Mouse (Mus musculus): ENCODE data around the gene Slc23a2. TPM values are rescaled to one million over a fixed set of nuclear protein-coding genes. Genes with fewer than 3 reads are reported as not detected.

Gene Slc23a2
- polyA plus RNA-seq, 1 experiment from 2014 or later, result 7.9 TPM

GRCm38 (mm10) chr2:132092722-132093121 lies 52.2 kb downstream of the Slc23a2 start:
- Histone ChIP-seq H3K36me3 (ENCODE audit: control insufficient read depth, insufficient read depth, low read length) (no peaks in the 10 kb centered on the region), H3K4me2 (no peak overlapping the region), H3K4me3 (ENCODE audit: low read depth, low read length) (no peak overlapping the region), H3K27me3 (replicated peaks; ENCODE audit: control insufficient read depth, insufficient read depth, low read length) (no peaks in the 10 kb centered on the region), H3K27ac (ENCODE audit: low read depth, low read length) (no peak overlapping the region), H3K4me1 (replicated peaks; ENCODE audit: control insufficient read depth, insufficient read depth, low read length) (no peaks in the 10 kb centered on the region; the same call in 1 of the 2 replicates), H3K9ac (ENCODE audit: low read depth, low read length) (no peak overlapping the region), H3K9me3 (ENCODE audit: control insufficient read depth, low read length) (no peaks in the 10 kb centered on the region)
- 75% methylated on average over 3 of the region's 3 CpGs for WGBS
- no peak for DNase-seq (ENCODE audit: low spot score)
- ATAC-seq (replicated peaks; ENCODE audit: low FRiP score), result no peak

DNA sequence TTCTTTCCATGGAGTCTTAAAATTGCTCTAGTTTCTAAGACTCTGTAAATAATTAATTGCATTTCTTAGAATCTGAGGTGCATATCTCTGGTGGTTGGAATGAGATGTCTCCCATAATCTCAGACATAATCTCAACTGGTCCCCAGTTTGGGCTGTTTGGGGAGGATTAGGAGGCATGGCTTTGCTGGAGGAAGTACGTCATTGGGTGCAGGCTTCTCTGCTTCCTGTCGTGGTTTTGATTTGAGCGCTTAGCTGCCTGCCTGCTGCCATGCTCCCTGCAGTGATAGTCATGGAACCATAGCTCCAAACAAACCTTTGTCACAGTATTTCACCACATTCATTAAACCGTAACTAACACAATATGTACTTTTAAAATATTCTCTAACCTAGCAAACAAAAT lies 53.2 kb downstream of the Slc23a2 start:
- Histone ChIP-seq H3K4me1 (replicated peaks; ENCODE audit: control insufficient read depth, insufficient read depth, low read length) (no peaks in the 10 kb centered on the region; the same call in 1 of the 2 replicates), H3K4me2 (no peak overlapping the region), H3K9me3 (ENCODE audit: control insufficient read depth, low read length) (no peaks in the 10 kb centered on the region), H3K27me3 (replicated peaks; ENCODE audit: control insufficient read depth, insufficient read depth, low read length) (no peaks in the 10 kb centered on the region), H3K9ac (ENCODE audit: low read depth, low read length) (no peak overlapping the region), H3K4me3 (ENCODE audit: low read depth, low read length) (no peak overlapping the region), H3K27ac (ENCODE audit: low read depth, low read length) (no peak overlapping the region), H3K36me3 (ENCODE audit: control insufficient read depth, insufficient read depth, low read length) (no peaks in the 10 kb centered on the region)
- DNase-seq (ENCODE audit: low spot score), result no peak
- no peak for ATAC-seq (replicated peaks; ENCODE audit: low FRiP score)
- 57% methylated on average over 4 of the region's 4 CpGs for WGBS

GRCm38 (mm10) chr2:132084813-132085212 lies 60.1 kb downstream of the Slc23a2 start:
- no peak for DNase-seq (ENCODE audit: low spot score)
- Histone ChIP-seq H3K36me3 (ENCODE audit: control insufficient read depth, insufficient read depth, low read length) (no peaks in the 10 kb centered on the region; the same call in 1 of the 2 replicates), H3K4me1 (replicated peaks; ENCODE audit: control insufficient read depth, insufficient read depth, low read length) (no peaks in the 10 kb centered on the region), H3K9me3 (ENCODE audit: control insufficient read depth, low read length) (no peaks in the 10 kb centered on the region), H3K4me2 (no peak overlapping the region), H3K9ac (ENCODE audit: low read depth, low read length) (no peak overlapping the region), H3K27ac (ENCODE audit: low read depth, low read length) (no peak overlapping the region), H3K4me3 (ENCODE audit: low read depth, low read length) (no peak overlapping the region), H3K27me3 (replicated peaks; ENCODE audit: control insufficient read depth, insufficient read depth, low read length) (no peaks in the 10 kb centered on the region)
- ATAC-seq (replicated peaks; ENCODE audit: low FRiP score), result no peak

- H3K9ac ChIP-seq (ENCODE audit: low read depth, low read length), result no peak overlapping the region
- no peaks in the 10 kb centered on the region for H3K27me3 ChIP-seq (replicated peaks; ENCODE audit: control insufficient read depth, insufficient read depth, low read length)
- no peaks in the 10 kb centered on the region for H3K4me1 ChIP-seq (replicated peaks; ENCODE audit: control insufficient read depth, insufficient read depth, low read length)
- no peaks in the 10 kb centered on the region; the same call in 1 of the 2 replicates for H3K36me3 ChIP-seq (ENCODE audit: control insufficient read depth, insufficient read depth, low read length)
- H3K4me3 ChIP-seq (ENCODE audit: low read depth, low read length), result no peak overlapping the region
- no peak for ATAC-seq (replicated peaks; ENCODE audit: low FRiP score)
- no peaks in the 10 kb centered on the region for H3K9me3 ChIP-seq (ENCODE audit: control insufficient read depth, low read length)
- WGBS, result 87% methylated on average over 5 of the region's 5 CpGs
- DNase-seq (ENCODE audit: low spot score), result no peak
- H3K27ac ChIP-seq (ENCODE audit: low read depth, low read length), result no peak overlapping the region
- no peak overlapping the region for H3K4me2 ChIP-seq
Measured at GRCm38 (mm10) chr2:132084396-132084795, 60.5 kb downstream of the Slc23a2 start.

- Histone ChIP-seq H3K4me1 (replicated peaks; ENCODE audit: control insufficient read depth, insufficient read depth, low read length) (no peaks in the 10 kb centered on the region), H3K4me2 (no peak overlapping the region), H3K4me3 (ENCODE audit: low read depth, low read length) (no peak overlapping the region), H3K27ac (ENCODE audit: low read depth, low read length) (no peak overlapping the region), H3K36me3 (ENCODE audit: control insufficient read depth, insufficient read depth, low read length) (no peaks in the 10 kb centered on the region; the same call in 1 of the 2 replicates), H3K9me3 (ENCODE audit: control insufficient read depth, low read length) (no peaks in the 10 kb centered on the region), H3K27me3 (replicated peaks; ENCODE audit: control insufficient read depth, insufficient read depth, low read length) (no peaks in the 10 kb centered on the region), H3K9ac (ENCODE audit: low read depth, low read length) (no peak overlapping the region)
- DNase-seq (ENCODE audit: low spot score) (no peak), ATAC-seq (replicated peaks; ENCODE audit: low FRiP score) (no peak)
- WGBS, result 76% methylated on average over 5 of the region's 5 CpGs
Measured at GRCm38 (mm10) chr2:132079139-132079538, 65.8 kb downstream of the Slc23a2 start.

DNA sequence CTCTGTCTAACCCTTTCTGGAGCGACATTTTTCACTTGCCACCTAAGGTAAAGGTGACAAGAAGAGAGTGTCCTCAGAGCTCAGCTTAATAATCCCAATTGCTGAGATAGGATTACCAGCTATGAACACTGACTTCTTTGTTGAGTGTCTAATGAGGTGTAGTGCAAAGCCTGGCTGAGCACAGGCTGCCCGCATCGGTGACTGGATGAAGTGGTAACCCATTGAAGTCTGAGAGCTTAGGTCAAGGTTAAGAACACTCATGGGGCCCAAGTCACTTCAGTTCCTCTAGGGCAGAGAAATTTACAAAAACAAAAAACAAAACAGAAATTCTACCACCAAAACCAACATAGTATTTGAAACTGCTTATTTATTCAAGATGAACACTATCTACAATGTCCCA lies 71.9 kb downstream of the Slc23a2 start:
- ATAC-seq (replicated peaks; ENCODE audit: low FRiP score) (no peak), DNase-seq (ENCODE audit: low spot score) (no peak)
- H3K9ac ChIP-seq (ENCODE audit: low read depth, low read length), result no peak overlapping the region
- H3K4me2 ChIP-seq, result no peak overlapping the region
- WGBS, result 88% methylated on average over 3 of the region's 3 CpGs
- no peaks in the 10 kb centered on the region for H3K4me1 ChIP-seq (replicated peaks; ENCODE audit: control insufficient read depth, insufficient read depth, low read length)
- no peak overlapping the region for H3K27ac ChIP-seq (ENCODE audit: low read depth, low read length)
- no peaks in the 10 kb centered on the region for H3K9me3 ChIP-seq (ENCODE audit: control insufficient read depth, low read length)
- H3K4me3 ChIP-seq (ENCODE audit: low read depth, low read length), result no peak overlapping the region
- H3K27me3 ChIP-seq (replicated peaks; ENCODE audit: control insufficient read depth, insufficient read depth, low read length), result no peaks in the 10 kb centered on the region
- H3K36me3 ChIP-seq (ENCODE audit: control insufficient read depth, insufficient read depth, low read length), result peaks cover 2% of the 10 kb centered on the region; the same call in 1 of the 2 replicates

DNA sequence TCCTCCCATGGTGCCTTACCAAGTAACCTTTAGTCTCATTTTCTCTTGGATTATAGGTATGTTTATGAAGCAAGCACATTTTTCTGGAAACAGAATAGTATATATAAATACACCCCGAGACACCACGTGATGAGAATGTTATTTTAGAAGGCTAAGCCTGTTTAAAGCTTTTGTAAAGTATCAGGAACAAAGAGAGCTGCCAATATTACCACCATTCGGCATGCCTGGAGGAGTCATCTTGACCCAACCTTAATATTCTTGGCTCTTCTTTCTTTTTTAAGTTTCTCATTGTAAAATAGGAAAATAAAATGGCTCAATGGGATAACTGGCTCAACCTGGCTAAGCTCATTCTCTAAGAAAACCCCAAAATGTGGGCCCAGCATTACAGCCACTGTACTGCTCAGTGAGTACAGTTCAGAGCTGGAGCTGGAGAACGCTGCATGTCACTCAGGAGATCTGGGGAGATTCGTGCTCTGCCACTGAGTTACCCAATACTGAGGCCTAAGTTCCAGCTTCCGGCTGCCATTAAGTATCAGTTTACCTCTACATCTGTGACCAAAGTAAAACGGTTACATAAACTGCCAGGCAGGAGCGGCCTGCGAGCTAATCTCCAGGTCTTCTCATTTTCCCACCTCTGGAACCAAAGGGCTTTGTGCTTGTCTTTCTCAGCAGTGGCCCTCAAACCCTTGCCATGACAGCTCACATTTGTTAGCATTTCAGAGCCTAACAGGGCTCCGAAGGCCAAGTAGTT lies 74.7 kb downstream of the Slc23a2 start:
- no peak overlapping the region for H3K9ac ChIP-seq (ENCODE audit: low read depth, low read length)
- WGBS, result 87% methylated on average over 10 of the region's 10 CpGs
- no peak overlapping the region for H3K4me2 ChIP-seq
- no peaks in the 10 kb centered on the region for H3K27me3 ChIP-seq (replicated peaks; ENCODE audit: control insufficient read depth, insufficient read depth, low read length)
- peaks cover 2% of the 10 kb centered on the region; the same call in 1 of the 2 replicates for H3K36me3 ChIP-seq (ENCODE audit: control insufficient read depth, insufficient read depth, low read length)
- H3K4me1 ChIP-seq (replicated peaks; ENCODE audit: control insufficient read depth, insufficient read depth, low read length), result no peaks in the 10 kb centered on the region
- no peak overlapping the region for H3K4me3 ChIP-seq (ENCODE audit: low read depth, low read length)
- DNase-seq (ENCODE audit: low spot score), result no peak
- H3K9me3 ChIP-seq (ENCODE audit: control insufficient read depth, low read length), result no peaks in the 10 kb centered on the region
- H3K27ac ChIP-seq (ENCODE audit: low read depth, low read length), result no peak overlapping the region
- no peak for ATAC-seq (replicated peaks; ENCODE audit: low FRiP score)

DNA sequence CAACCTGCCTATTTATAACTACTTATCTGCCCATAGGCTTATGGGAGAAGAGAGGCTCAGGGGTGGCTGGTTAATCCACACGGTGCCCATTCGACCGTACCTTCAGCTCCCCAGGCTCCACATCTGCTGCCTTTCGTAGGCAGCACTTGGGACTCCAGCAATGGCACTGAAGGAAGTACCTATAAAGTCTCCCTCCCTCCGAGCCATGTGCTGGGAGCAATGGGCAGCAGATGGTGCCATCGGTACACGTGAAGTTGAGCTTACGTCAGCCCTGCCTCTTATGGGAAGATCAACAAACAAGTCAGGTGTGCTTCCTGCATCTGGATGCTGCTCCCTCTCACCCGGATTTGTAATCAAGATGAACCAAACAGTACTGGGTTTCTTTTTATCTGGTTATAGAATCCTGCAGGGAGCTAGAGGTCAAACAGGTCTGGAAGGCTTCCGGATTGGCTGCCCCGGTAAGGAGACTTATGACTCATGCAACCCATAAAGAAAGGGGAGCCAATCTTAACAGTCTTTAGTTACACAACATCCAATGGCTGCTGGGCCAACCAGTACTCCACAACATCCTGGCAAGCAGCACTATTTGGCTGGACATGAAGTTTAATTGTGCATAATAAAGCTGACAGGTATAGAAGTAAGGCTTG lies 80.6 kb downstream of the Slc23a2 start:
- Histone ChIP-seq H3K27ac (ENCODE audit: low read depth, low read length) (no peak overlapping the region), H3K36me3 (ENCODE audit: control insufficient read depth, insufficient read depth, low read length) (no peaks in the 10 kb centered on the region), H3K9me3 (ENCODE audit: control insufficient read depth, low read length) (no peaks in the 10 kb centered on the region), H3K4me3 (ENCODE audit: low read depth, low read length) (no peak overlapping the region), H3K9ac (ENCODE audit: low read depth, low read length) (no peak overlapping the region), H3K27me3 (replicated peaks; ENCODE audit: control insufficient read depth, insufficient read depth, low read length) (no peaks in the 10 kb centered on the region), H3K4me1 (replicated peaks; ENCODE audit: control insufficient read depth, insufficient read depth, low read length) (no peaks in the 10 kb centered on the region), H3K4me2 (no peak overlapping the region)
- ATAC-seq (replicated peaks; ENCODE audit: low FRiP score) (no peak), DNase-seq (ENCODE audit: low spot score) (no peak)
- WGBS, result 83% methylated on average over 11 of the region's 11 CpGs

DNA sequence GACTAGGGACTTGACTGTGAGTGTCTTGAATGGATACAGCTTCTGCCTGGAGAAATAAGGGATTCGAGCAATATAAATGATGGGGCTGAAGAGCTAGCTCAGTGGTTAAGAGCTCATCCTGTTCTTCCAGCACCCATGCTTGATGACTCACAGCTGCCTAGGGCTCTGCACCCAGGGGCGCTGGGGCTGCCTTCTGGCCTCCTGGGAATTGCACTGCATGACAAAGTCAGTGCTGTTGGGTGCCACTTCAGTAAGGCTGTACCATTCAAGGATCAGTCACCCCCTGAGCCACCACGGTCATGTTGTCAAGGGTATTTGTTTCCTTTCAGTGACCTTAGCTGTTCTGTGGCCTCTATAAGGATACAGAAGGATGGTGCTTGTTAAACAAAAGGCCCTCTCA lies 81.1 kb downstream of the Slc23a2 start:
- no peak overlapping the region for H3K9ac ChIP-seq (ENCODE audit: low read depth, low read length)
- no peak overlapping the region for H3K4me2 ChIP-seq
- no peak overlapping the region for H3K4me3 ChIP-seq (ENCODE audit: low read depth, low read length)
- H3K27ac ChIP-seq (ENCODE audit: low read depth, low read length), result no peak overlapping the region
- WGBS, result 84% methylated on average over 3 of the region's 3 CpGs
- no peaks in the 10 kb centered on the region for H3K9me3 ChIP-seq (ENCODE audit: control insufficient read depth, low read length)
- ATAC-seq (replicated peaks; ENCODE audit: low FRiP score) (no peak), DNase-seq (ENCODE audit: low spot score) (no peak)
- no peaks in the 10 kb centered on the region for H3K36me3 ChIP-seq (ENCODE audit: control insufficient read depth, insufficient read depth, low read length)
- no peaks in the 10 kb centered on the region for H3K27me3 ChIP-seq (replicated peaks; ENCODE audit: control insufficient read depth, insufficient read depth, low read length)
- H3K4me1 ChIP-seq (replicated peaks; ENCODE audit: control insufficient read depth, insufficient read depth, low read length), result no peaks in the 10 kb centered on the region
